Mouse (Mus musculus) lung, embryonic 16.5 days (tissue): ENCODE measurements around the gene Cyld. TPM values are rescaled to one million over a fixed set of nuclear protein-coding genes. Genes with fewer than 3 reads are reported as not detected.

Experiments used
- ATAC-seq: fragments of 200-750 bp; cut with Nextera tagmentation; 2 replicates; pipeline ENCODE4 v1.8.0; 2017; ENCODE audit warnings: low read depth, mild to moderate bottlenecking, moderate library complexity
- H3K27ac ChIP-seq: fragments of 300-500 bp; sonication (generic); 2 replicates; pipeline ENCODE4 v1.5.1; 2014; ENCODE audit warnings: mild to moderate bottlenecking, control low read depth, low read length
- H3K27me3 ChIP-seq: fragments of 300-500 bp; sonication (generic); 2 replicates; pipeline ENCODE4 v1.6.1; 2014; ENCODE audit warnings: low read depth, low read length, mixed read lengths; ENCODE audit not compliant: control insufficient read depth, insufficient read depth
- H3K36me3 ChIP-seq: fragments of 300-500 bp; sonication (generic); 2 replicates; pipeline ENCODE4 v1.6.1; 2014; ENCODE audit warnings: low read length; ENCODE audit not compliant: control insufficient read depth, insufficient read depth
- H3K4me1 ChIP-seq: fragments of 300-500 bp; sonication (generic); replicated peaks from 2 replicates; pipeline ENCODE4 v1.6.1; 2014; ENCODE audit warnings: low read length, mixed read lengths; ENCODE audit not compliant: control insufficient read depth, insufficient read depth
- H3K4me2 ChIP-seq: fragments of 300-500 bp; sonication (generic); 2 replicates; pipeline ENCODE4 v1.6.1; 2014; ENCODE audit warnings: low read depth, low read length, control low read depth
- H3K4me3 ChIP-seq: fragments of 300-500 bp; sonication (generic); 2 replicates; pipeline ENCODE4 v1.5.1; 2014; ENCODE audit warnings: mild to moderate bottlenecking, low read length, control low read depth
- H3K9ac ChIP-seq: fragments of 300-500 bp; sonication (generic); 2 replicates; pipeline ENCODE4 v1.6.1; 2014; ENCODE audit warnings: low read length, control low read depth
- H3K9me3 ChIP-seq: fragments of 300-500 bp; sonication (generic); 2 replicates; pipeline ENCODE4 v1.6.1; 2016; ENCODE audit warnings: low read length; ENCODE audit not compliant: control insufficient read depth
- WGBS: fragments of 180-500 bp; shearing (Covaris S2); extraction: QIAGEN DNeasy Blood & Tissue Kit; methylation state at CpG from one replicate; pipeline ENCODE4 v1.1.7; 2014; 5-methylcytosine and 5-hydroxymethylcytosine counted together
- polyA plus RNA-seq: library from polyadenylated mRNA; unstranded; fragments of >200 nt; fragmentation: Nextera tagmentation; extraction: Ambion mirVana; gene quantifications from 2 replicates; pipeline ENCODE4 v1.2.1, GENCODE M21; 2015

The Cyld gene
- polyA plus RNA-seq, 1 experiment from 2014 or later: 16.0 TPM

DNA sequence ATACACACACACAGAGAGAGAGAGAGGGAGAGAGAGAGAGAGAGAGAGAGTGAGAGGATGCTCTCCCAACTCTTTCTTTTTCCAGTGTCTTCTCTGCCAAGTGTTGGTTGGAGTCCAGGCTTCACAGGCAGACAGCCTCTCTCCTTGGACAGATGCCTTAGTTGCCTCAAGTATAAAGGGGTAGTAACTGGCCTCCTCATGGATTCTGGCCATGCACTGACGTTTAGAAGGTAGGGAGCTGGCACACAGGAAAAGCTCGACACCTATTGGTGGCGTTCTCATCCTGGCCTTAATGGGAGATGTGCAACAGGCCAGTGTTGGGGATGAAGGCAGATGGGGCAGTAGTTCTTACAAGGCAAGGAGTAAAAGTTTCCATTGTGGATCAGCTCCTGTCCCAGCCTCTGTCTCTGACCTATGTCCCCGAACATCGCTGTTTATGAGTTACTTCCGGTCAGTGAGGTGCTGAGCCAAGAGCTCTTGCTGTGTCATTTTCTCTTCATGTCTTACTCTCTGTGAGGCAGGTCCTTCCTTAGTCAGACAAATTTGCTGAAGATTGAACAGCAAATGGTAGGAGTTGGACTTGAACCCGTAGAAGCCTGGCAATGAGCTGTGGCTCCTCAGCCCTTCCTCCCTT is 13.1 kb upstream of the Cyld start:
- 0 out of 2 replicates have a peak, but pooled peaks cover 3% of the 10 kb centered on the region for H3K4me1 ChIP-seq
- H3K9me3 ChIP-seq: no peaks in the 10 kb centered on the region
- H3K27ac ChIP-seq: no peak overlapping the region
- ATAC-seq: peak; percentile 55
- H3K9ac ChIP-seq: no peak overlapping the region
- no peak overlapping the region for H3K4me2 ChIP-seq
- H3K27me3 ChIP-seq: no peaks in the 10 kb centered on the region
- no peaks in the 10 kb centered on the region for H3K36me3 ChIP-seq
- WGBS: 67% methylated on average over 7 of the region's 7 CpGs
- H3K4me3 ChIP-seq: no peak overlapping the region

GRCm38 (mm10) chr8:88686226-88686905 is 10.5 kb upstream of the Cyld start:
- no peaks in the 10 kb centered on the region for H3K27me3 ChIP-seq
- WGBS: 33% methylated on average over 9 of the region's 9 CpGs

GRCm38 (mm10) chr8:88686906-88687235 is 10.0 kb upstream of the Cyld start:
- H3K36me3 ChIP-seq: no peaks in the 10 kb centered on the region
- no peak overlapping the region for H3K9ac ChIP-seq
- H3K4me1 ChIP-seq: peaks cover 4% of the 10 kb centered on the region; the same call in 1 of the 2 replicates
- no peak overlapping the region for H3K4me3 ChIP-seq
- no peaks in the 10 kb centered on the region for H3K9me3 ChIP-seq
- ATAC-seq: no peak
- no peaks in the 10 kb centered on the region for H3K27me3 ChIP-seq
- peak overlapping the region; percentile 41; the same call in 1 of the 2 replicates for H3K27ac ChIP-seq
- no peak overlapping the region for H3K4me2 ChIP-seq
- WGBS: 71% methylated on average over 8 of the region's 8 CpGs

More at GRCm38 (mm10) chr8:88686226-88686905, 10.5 kb upstream of the Cyld start:
- Histone ChIP-seq H3K36me3 (no peaks in the 10 kb centered on the region), H3K9ac (no peak overlapping the region), H3K4me2 (no peak overlapping the region), H3K9me3 (no peaks in the 10 kb centered on the region), H3K4me3 (no peak overlapping the region), H3K4me1 (0 out of 2 replicates have a peak, but pooled peaks cover 3% of the 10 kb centered on the region), H3K27ac (peak overlapping the region; percentile 41; the same call in 1 of the 2 replicates)
- peak; percentile 63 for ATAC-seq

GRCm38 (mm10) chr8:88689151-88689550 is 7.7 kb upstream of the Cyld start:
- Histone ChIP-seq H3K27ac (no peak overlapping the region), H3K4me1 (peaks cover 4% of the 10 kb centered on the region; the same call in 1 of the 2 replicates), H3K27me3 (no peaks in the 10 kb centered on the region), H3K4me3 (no peak overlapping the region), H3K36me3 (no peaks in the 10 kb centered on the region), H3K9me3 (no peaks in the 10 kb centered on the region), H3K4me2 (no peak overlapping the region), H3K9ac (no peak overlapping the region)
- WGBS: 77% methylated on average over 6 of the region's 6 CpGs
- no peak for ATAC-seq

- Histone ChIP-seq H3K4me1 (peaks cover 4% of the 10 kb centered on the region; the same call in 1 of the 2 replicates), H3K9me3 (no peaks in the 10 kb centered on the region), H3K27ac (no peak overlapping the region), H3K9ac (no peak overlapping the region), H3K4me3 (no peak overlapping the region), H3K36me3 (no peaks in the 10 kb centered on the region), H3K4me2 (no peak overlapping the region), H3K27me3 (no peaks in the 10 kb centered on the region)
- ATAC-seq: no peak
- WGBS: 85% methylated on average over 6 of the region's 6 CpGs
These were observed 6.9 kb upstream of the Cyld start for GRCm38 (mm10) chr8:88689891-88690290.

DNA sequence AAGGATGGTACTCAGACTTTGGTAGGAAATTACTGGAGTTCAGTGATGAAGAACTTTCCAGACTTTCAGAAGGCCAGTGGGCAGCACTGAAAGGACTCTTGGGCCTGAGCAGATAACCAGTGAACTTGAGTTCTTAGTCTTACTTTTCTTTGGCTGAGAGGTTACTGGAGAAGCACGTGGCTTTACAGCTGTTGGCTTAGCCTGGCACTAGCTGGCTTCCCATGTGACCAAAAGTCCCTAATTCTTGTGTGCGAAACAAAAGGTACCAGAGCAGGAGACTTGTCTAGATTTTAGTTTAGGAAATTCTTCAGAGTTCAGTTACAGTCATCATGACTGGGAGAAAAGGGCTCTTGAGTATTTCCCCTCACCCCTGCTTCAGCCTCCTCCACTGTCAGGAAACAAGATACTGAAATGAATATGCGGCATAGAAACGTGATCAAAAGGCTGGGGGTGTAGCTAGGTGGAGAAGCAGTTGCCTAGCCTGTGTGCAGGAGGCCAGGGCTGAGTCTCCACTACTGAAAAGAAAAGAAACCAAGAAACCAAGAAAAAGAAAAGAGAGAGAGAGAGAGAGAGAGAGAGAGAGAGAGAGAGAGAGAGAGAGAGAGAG is 5.4 kb upstream of the Cyld start:
- no peak for ATAC-seq
- Histone ChIP-seq H3K9me3 (no peaks in the 10 kb centered on the region), H3K4me1 (peaks cover 7% of the 10 kb centered on the region; the same call in 1 of the 2 replicates), H3K27me3 (no peaks in the 10 kb centered on the region), H3K4me2 (no peak overlapping the region), H3K36me3 (no peaks in the 10 kb centered on the region), H3K4me3 (no peak overlapping the region), H3K9ac (no peak overlapping the region), H3K27ac (no peak overlapping the region)
- 24% methylated on average over 4 of the region's 4 CpGs for WGBS

DNA sequence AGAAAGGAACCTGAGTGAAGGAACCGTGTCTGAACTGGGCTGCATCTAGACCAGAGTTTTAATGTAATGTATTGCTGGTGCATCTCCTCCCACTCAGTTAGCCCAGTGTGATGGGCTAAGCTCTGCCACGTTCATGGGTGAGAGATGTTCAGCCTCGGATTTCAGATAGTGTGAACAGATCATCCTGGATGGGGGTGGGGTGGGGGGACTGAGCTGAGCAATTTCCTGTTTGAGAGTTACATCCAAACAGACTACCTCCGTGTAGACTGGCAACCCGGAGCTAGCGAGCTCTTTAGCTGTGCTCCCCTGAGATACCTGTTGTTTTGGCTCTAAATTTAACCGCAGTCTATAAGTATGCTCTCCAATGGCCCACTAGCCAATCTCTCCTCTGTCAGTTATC is 4.9 kb upstream of the Cyld start:
- Histone ChIP-seq H3K9ac (no peak overlapping the region), H3K4me1 (peaks cover 7% of the 10 kb centered on the region; the same call in 1 of the 2 replicates), H3K4me3 (no peak overlapping the region), H3K4me2 (no peak overlapping the region), H3K27me3 (no peaks in the 10 kb centered on the region), H3K27ac (no peak overlapping the region), H3K36me3 (no peaks in the 10 kb centered on the region), H3K9me3 (no peaks in the 10 kb centered on the region)
- no peak for ATAC-seq
- 27% methylated on average over 7 of the region's 7 CpGs for WGBS

GRCm38 (mm10) chr8:88692866-88693265 is 4.0 kb upstream of the Cyld start:
- H3K4me3 ChIP-seq: no peak overlapping the region
- ATAC-seq: no peak
- WGBS: 77% methylated on average over 6 of the region's 6 CpGs
- H3K9ac ChIP-seq: no peak overlapping the region
- no peaks in the 10 kb centered on the region for H3K36me3 ChIP-seq
- no peaks in the 10 kb centered on the region for H3K27me3 ChIP-seq
- H3K4me1 ChIP-seq: peaks cover 11% of the 10 kb centered on the region
- no peaks in the 10 kb centered on the region for H3K9me3 ChIP-seq
- H3K4me2 ChIP-seq: no peak overlapping the region
- no peak overlapping the region for H3K27ac ChIP-seq

GRCm38 (mm10) chr8:88693376-88693775 is 3.5 kb upstream of the Cyld start:
- Histone ChIP-seq H3K36me3 (no peaks in the 10 kb centered on the region), H3K4me1 (peaks cover 13% of the 10 kb centered on the region), H3K4me3 (no peak overlapping the region), H3K27ac (no peak overlapping the region), H3K9me3 (no peaks in the 10 kb centered on the region), H3K4me2 (no peak overlapping the region), H3K9ac (no peak overlapping the region), H3K27me3 (no peaks in the 10 kb centered on the region)
- no peak for ATAC-seq
- WGBS: 77% methylated on average over 4 of the region's 4 CpGs
